Mouse (Mus musculus) embryo, embryonic 10 days (tissue): Measurements from ENCODE around the gene Tmem267.

ENCODE experiments used
- DNase-seq: peaks from one replicate; pipeline ENCODE4 v3.0.0-alpha.2; 2015; ENCODE audit warnings: low spot score

The Tmem267 gene

DNA sequence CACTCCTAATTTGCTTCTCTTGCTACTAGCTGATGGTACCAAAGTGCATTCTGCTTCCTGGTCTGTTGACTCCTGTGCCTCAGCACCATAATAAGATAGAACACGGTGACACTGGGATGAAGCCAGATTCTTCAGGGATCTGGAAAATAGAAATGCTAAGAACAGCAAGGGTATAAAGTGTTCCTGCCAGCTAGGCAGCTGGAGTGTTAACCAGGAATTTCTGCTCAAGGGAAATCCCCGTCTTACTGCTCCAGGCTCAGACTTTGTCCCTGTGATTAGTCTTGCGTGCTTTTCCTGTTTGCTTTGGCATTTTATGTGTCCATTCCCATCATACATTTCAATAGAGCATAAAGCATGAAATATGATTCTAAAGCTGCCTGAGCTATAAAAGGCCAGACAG, 131.9 kb downstream of the Tmem267 start:
- DNase-seq = no peak

DNA sequence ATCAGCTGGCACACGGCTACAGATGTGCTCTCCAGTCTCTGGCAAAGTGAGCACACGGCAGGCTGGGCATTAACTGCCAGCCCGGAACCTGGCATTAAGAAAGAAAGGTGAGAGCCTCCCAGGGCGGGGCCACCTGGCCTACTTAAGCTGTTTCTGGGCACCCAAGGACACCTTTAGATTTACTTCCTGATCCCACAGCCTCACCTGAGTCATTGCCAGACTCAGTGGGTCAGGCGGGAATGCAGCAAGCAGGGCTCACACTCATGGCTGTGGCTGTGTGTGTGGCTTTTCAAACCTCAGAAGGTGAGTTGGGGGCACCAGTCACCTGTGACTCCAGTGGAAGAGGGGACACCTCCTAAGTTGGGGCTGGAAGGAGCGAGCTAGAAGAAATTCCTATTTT, 135.8 kb downstream of the Tmem267 start, which contains the start of gene Ccl28:
Gene Ccl28, plus strand, starts transcription at position 186 of the 400 bp plus-strand sequence.
- no peak for DNase-seq

GRCm38 (mm10) chr13:119625952-119626351, 138.1 kb downstream of the Tmem267 start:
- peak; percentile 17 for DNase-seq

- peak; percentile 97 for DNase-seq
Measured at GRCm38 (mm10) chr13:119631482-119632155, 143.8 kb downstream of the Tmem267 start.

- no peak for DNase-seq
Measured at GRCm38 (mm10) chr13:119632156-119632548, 144.3 kb downstream of the Tmem267 start.

- DNase-seq = no peak
Measured at GRCm38 (mm10) chr13:119635496-119635895, 147.7 kb downstream of the Tmem267 start.

- DNase-seq = no peak
Measured at GRCm38 (mm10) chr13:119637837-119638236, 150.0 kb downstream of the Tmem267 start.

DNA sequence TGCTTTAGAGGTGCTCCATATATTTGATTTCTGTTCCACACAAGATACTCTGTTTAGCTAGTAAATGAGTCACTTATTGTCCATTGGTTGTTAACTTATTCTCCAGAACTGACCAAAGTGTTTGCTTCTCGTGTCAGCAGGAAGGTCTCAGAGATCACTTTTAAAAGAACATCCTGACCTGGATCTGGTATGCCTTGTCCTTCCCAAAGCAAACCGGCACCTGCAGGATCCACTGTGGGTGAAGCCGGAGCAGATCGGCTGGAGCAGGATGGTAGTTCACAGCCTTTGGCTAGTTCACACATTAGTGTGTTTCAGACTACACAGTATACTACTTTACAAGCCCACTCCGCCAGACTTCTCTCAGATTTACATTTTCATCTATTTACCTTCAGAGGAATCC, 150.6 kb downstream of the Tmem267 start:
- DNase-seq = no peak

DNA sequence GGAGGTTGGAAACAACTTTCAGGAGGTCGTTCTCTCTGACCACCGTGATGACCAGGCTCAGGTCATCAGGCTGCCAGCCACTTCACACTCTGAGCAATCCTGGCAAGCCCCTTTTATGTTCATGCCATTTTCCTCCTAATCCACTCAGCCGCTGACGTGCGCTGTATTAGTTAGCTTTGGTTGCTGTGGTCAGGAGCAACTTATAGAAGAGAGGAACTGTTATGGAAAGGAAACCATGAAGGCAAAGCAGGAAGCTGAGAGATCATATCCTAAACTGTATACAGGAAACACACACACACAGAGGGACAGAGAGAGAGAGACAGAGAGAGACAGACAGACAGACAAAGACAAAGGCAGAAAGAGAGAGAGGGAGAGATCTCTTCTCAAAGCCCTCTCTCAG, 151.5 kb downstream of the Tmem267 start:
- no peak for DNase-seq

DNA sequence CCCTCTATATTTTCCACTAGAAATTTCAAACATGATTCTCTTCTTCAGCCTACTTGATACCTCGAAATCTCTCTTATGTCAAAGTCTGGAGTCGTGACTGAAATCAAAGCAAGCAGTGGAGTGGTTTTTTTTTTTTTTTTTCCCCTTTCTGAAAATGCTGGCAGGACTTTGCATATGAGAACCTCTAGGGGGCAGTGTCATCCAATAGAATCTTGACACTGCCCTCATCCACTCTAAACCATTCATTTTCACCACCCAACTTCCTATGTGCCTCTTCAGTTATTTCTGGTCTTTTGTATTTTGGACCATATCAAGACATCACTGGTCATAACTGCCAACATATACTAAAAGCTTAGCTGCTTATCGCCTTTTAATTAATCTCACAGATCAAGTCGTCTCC, 152.7 kb downstream of the Tmem267 start:
- peak; percentile 50 for DNase-seq

- no peak for DNase-seq
Measured at GRCm38 (mm10) chr13:119641145-119641544, 153.3 kb downstream of the Tmem267 start.

DNA sequence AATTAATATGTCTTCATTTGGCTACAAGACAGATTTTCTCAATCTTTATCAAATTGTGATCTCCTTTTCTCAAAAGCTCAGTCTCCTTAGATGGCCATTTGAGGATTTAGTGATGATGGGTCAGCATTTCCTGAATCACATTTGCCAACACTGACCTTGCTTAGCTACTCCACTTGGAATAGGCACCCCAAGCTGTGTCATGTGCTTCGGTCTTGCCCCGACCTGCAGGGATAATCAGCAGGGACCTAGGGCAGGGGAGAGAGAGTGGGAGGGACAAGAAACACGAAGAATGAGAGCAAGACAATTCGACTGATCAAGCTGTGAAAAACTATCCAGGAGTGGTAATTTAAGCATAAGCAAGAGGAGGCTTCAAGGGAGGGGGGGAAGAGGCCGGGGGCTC, 156.9 kb downstream of the Tmem267 start:
- no peak for DNase-seq

DNA sequence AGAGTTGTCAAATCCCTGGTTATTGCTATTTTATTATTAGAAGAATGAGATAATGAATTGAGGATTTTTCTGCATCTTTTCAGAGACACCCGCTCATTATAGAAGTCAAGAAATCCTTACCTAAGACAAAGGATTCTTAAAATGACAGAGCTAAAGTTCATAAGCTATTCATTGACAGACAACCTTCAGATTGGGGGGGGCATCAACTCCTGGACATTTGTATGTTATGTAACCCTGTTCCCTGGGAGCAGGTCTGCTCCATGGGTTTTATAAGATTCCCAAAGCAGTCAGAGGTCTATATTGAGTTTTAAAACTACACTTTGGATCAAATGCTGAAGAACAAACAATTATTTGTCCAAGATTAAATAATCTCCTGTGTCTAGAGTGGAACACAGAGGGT, 158.7 kb downstream of the Tmem267 start:
- no peak for DNase-seq

DNA sequence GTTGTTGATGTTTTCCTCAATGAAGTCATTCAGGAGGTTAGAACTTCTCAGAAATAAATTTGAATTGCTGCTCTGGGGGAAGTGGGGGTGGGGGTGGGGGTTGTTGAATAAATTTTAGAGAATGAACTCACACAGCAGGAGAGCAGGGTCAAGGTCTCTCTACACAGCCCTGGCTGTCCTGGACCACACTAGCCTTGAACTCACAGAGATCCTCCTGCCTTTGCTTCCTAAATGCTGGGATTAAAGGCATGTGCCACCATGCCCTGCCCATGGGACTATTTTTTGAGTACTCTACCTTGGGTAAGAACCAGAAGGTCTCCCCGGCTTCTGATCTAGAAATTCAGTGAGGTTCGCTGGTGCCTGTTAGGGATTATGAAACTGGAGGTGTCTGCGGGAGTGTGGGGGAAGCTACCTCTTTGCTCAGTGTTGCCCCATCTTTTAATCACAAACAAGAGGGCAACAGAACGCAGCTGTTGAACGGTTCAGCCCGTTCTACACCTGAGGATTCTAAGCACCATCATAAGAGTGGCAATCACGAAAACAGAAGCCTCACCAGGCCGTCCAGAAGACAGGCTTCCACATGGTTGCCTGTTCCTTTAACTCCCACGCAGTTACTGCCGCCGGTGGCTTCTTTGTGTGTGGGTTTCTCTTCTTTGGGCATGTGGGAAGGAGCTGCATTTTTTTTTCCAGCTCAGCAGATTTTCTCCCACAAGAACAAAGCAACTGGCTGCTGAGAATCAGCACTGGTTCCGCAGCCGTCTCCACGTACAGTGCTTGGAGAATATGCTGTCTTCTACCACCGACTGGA, 161.3 kb downstream of the Tmem267 start:
- DNase-seq = no peak

GRCm38 (mm10) chr13:119649699-119650046, 161.8 kb downstream of the Tmem267 start:
- DNase-seq = no peak

DNA sequence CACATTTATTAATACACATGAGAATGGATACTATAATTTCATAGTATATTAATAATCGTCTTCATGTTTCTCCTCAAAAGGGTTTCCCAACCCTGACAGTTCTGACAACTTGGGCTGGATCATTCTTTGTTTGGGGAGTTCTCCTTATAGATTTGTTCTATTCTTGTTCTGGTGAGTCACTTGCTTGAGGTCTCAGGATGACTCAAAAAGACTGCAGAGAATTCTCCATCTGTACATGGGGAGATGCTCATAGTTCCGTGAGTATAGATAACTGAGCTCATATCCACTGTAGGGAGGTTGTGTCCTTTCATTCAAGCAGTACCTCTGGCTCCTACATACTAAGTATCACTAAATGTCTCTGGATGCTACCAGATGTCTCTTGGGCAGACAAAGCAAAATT, 166.9 kb downstream of the Tmem267 start:
- DNase-seq = no peak

GRCm38 (mm10) chr13:119656246-119656645, 168.4 kb downstream of the Tmem267 start:
- DNase-seq = no peak

GRCm38 (mm10) chr13:119656846-119657416, 169.1 kb downstream of the Tmem267 start:
- no peak for DNase-seq
